In genomic region chr10:5163286-5163685, GRCm38 (mm10) we compare ENCODE assay signal across 22 mouse cellular contexts.
"Had no signal": no experiment of that assay in that cellular context is flagged by ENCODE, and none has a peak within 500 bp of the region (broad histone marks: within the 10 kb centered on the region; RNA-seq: fewer than 3 reads in every experiment).

No protein-coding gene starts in this region.

- DNase-seq: gastrocnemius, adult 2 months; gastrocnemius, postnatal 10 days; gastrocnemius, postnatal 25 days; heart, postnatal 10 days; heart, postnatal 4 days; kidney, adult 18-20 months; kidney, postnatal 4 days; liver, embryonic 13.5 days had no signal

- H3K27me3 ChIP-seq: heart, embryonic 12.5 days; hindbrain, embryonic 12.5 days; kidney, embryonic 15.5 days; limb, embryonic 12.5 days; liver, embryonic 13.5 days; liver, embryonic 15.5 days had no signal

- H3K4me3 ChIP-seq: gastrocnemius, adult 2 months; heart, embryonic 10.5 days; heart, embryonic 12.5 days; hindbrain, embryonic 10.5 days; hindbrain, embryonic 12.5 days; kidney, embryonic 15.5 days; layer of hippocampus, adult 2 months; left cerebral cortex, adult 2 months; limb, embryonic 10.5 days; limb, embryonic 12.5 days; liver, embryonic 13.5 days; liver, embryonic 15.5 days had no signal

- H3K9ac ChIP-seq: heart, embryonic 12.5 days; hindbrain, embryonic 14.5 days; kidney, embryonic 15.5 days; limb, embryonic 12.5 days; liver, embryonic 13.5 days; liver, embryonic 15.5 days had no signal

- H3K27ac ChIP-seq: gastrocnemius, adult 2 months; heart, embryonic 10.5 days; hindbrain, embryonic 10.5 days; hindbrain, embryonic 12.5 days; hindbrain, embryonic 14.5 days; kidney, embryonic 15.5 days; kidney, postnatal 0 days; layer of hippocampus, adult 2 months; left cerebral cortex, adult 2 months; limb, embryonic 10.5 days; limb, embryonic 12.5 days; liver, embryonic 13.5 days; liver, embryonic 15.5 days had no signal

- H3K4me1 ChIP-seq: hindbrain, embryonic 10.5 days; hindbrain, embryonic 12.5 days; limb, embryonic 10.5 days had no signal

- ATAC-seq: hindbrain, embryonic 16.5 days; intestine, postnatal 0 days had no signal

- H3K36me3 ChIP-seq: hindbrain, embryonic 10.5 days; hindbrain, embryonic 12.5 days; kidney, embryonic 15.5 days; limb, embryonic 10.5 days; limb, embryonic 12.5 days had no signal
